14 mouse cellular contexts compared by ENCODE assay signal in genomic region chr4:103402581-103402980, GRCm38 (mm10).
DNase-seq lines count a peak whose midpoint lies in the region.
"Had no signal": no experiment of that assay in that cellular context is flagged by ENCODE, and none has a peak within 500 bp of the region (broad histone marks: within the 10 kb centered on the region; RNA-seq: fewer than 3 reads in every experiment).

No protein-coding gene starts in this region.

- DNase-seq in cerebellum, adult 9-11 months = peak; percentile 7
- no peak for DNase-seq in cerebellum, postnatal 25 days
- peak; percentile 32 for DNase-seq in brain, adult 2 months (ENCODE audit: low read depth, low spot score)
- peak; percentile 53 for DNase-seq in retina, postnatal 1 day
- DNase-seq in embryo, embryonic 11 days = no peak
- no peak for DNase-seq in left cerebral cortex, adult 9 months (ENCODE audit: low spot score in 2 of 2)
- DNase-seq: adrenal gland, postnatal 25 days; B cell, adult 2 months; cerebellum, adult 8-10 months; cerebellum, postnatal 14 days; gastrocnemius, postnatal 25 days; heart, adult 2 months; heart, postnatal 14 days; heart, postnatal 4 days had no signal

Comparison
In these comparisons a context has a peak if more than half of its experiments do, and no peak if none do; other contexts are left out.
1. DNase-seq: peak in cerebellum, adult 9-11 months (single experiment), brain, adult 2 months (single experiment) and retina, postnatal 1 day (single experiment); none in cerebellum, postnatal 25 days (0 of 2), embryo, embryonic 11 days (single experiment) and left cerebral cortex, adult 9 months (0 of 2).